Mouse (Mus musculus) ES-E14 (cell line): ENCODE data around the gene Nfe2l2. TPM values are rescaled to one million over a fixed set of nuclear protein-coding genes. Genes with fewer than 3 reads are reported as not detected.

ENCODE experiments used
- DNase-seq: peaks from one replicate; pipeline ENCODE4 v3.0.0-alpha.2; 2013; ENCODE audit warnings: low read depth, low spot score
- H3K27ac ChIP-seq: 2 replicates; pipeline ENCODE4 v1.5.1; 2012; ENCODE audit warnings: low read depth, mild to moderate bottlenecking, low read length, moderate library complexity, mixed read lengths; ENCODE audit not compliant: poor library complexity, insufficient read depth, severe bottlenecking
- H3K36me3 ChIP-seq: 2 replicates; pipeline ENCODE4 v1.6.1; 2012; ENCODE audit warnings: mild to moderate bottlenecking, low read length, moderate library complexity, mixed read lengths; ENCODE audit not compliant: control insufficient read depth, poor library complexity, insufficient read depth, severe bottlenecking
- H3K4me1 ChIP-seq, 2 experiments: fragments of 150-350 bp in 1 of 2; sonication (generic) in 1 of 2; 2 replicates each; pipeline ENCODE4 v1.6.1; 2012; ENCODE audit warnings: low read length in 2 of 2, mild to moderate bottlenecking in 1 of 2, mixed read lengths in 1 of 2; ENCODE audit not compliant: control insufficient read depth in 2 of 2, insufficient read depth in 2 of 2, poor library complexity in 1 of 2
- H3K4me3 ChIP-seq, 2 experiments: fragments of 150-350 bp in 1 of 2; sonication (generic) in 1 of 2; 2 replicates each; pipeline ENCODE4 v1.5.1; 2012; ENCODE audit warnings: low read length in 2 of 2, low read depth in 1 of 2, mild to moderate bottlenecking in 1 of 2, mixed read lengths in 1 of 2; ENCODE audit not compliant: insufficient read depth in 1 of 2, poor library complexity in 1 of 2, severe bottlenecking in 1 of 2
- H3K9ac ChIP-seq: 2 replicates; pipeline ENCODE4 v1.6.1; 2012; ENCODE audit warnings: low read depth, mild to moderate bottlenecking, low read length, mixed read lengths; ENCODE audit not compliant: poor library complexity, insufficient read depth, severe bottlenecking
- H3K9me3 ChIP-seq: fragments of 150-350 bp; sonication (generic); 2 replicates; pipeline ENCODE4 v1.6.1; 2012; ENCODE audit warnings: low read depth, mild to moderate bottlenecking, low read length; ENCODE audit not compliant: control insufficient read depth, insufficient read depth
- CHD2 ChIP-seq: IDR thresholded peaks from 2 replicates; pipeline ENCODE4 v1.6.1; 2014; ENCODE audit warnings: mild to moderate bottlenecking, low read depth, low read length, inconsistent platforms
- HCFC1 ChIP-seq: IDR thresholded peaks from 2 replicates; pipeline ENCODE4 v1.6.1; 2012; ENCODE audit warnings: low read length, inconsistent platforms, borderline replicate concordance; ENCODE audit not compliant: insufficient read depth
- MAFK ChIP-seq: IDR thresholded peaks from 2 replicates; pipeline ENCODE4 v1.6.1; 2014; ENCODE audit warnings: mild to moderate bottlenecking, low read depth, low read length, inconsistent platforms; ENCODE audit not compliant: insufficient read depth
- ZC3H11A ChIP-seq: IDR thresholded peaks from 2 replicates; pipeline ENCODE4 v1.6.1; 2012; ENCODE audit warnings: low read depth, mild to moderate bottlenecking, inconsistent platforms, low read length, borderline replicate concordance
- ZNF384 ChIP-seq: IDR thresholded peaks from 2 replicates; pipeline ENCODE4 v1.6.1; 2012; ENCODE audit warnings: low read depth, low read length, inconsistent platforms
- in situ Hi-C, 2 experiments: fragments of 600-800 bp; cut with MboI; formaldehyde crosslinking; loops; one replicate each; pipeline ENCODE4 v1.15.1; 2025; ENCODE audit warnings: low sequenced_read_pairs in 2 of 2, inconsistent platforms in 1 of 2; ENCODE audit not compliant: unreplicated experiment in 2 of 2
- total RNA-seq: library from RNA; depleted of rRNA; stranded (reverse); fragments of 300-350 nt; gene quantifications from 2 replicates; pipeline ENCODE4 v1.2.3, GENCODE M21; 2012

The Nfe2l2 gene
- total RNA-seq, 1 experiment, result 28.4 TPM

GRCm38 (mm10) chr2:75681439-75681838, 23.0 kb downstream of the Nfe2l2 start:
- H3K4me3 ChIP-seq, result peak overlapping the region; percentile 8 to 16; a peak in 1 of 4 replicates
- peak overlapping the region; percentile 62; the same call in 1 of the 2 replicates for H3K9ac ChIP-seq
- H3K9me3 ChIP-seq, result no peaks in the 10 kb centered on the region
- H3K4me1 ChIP-seq, result peaks cover 13 to 14% of the 10 kb centered on the region in 2 experiments
- no peak; the same call in 1 of the 2 replicates for TF ChIP-seq ZNF384
- no peak for TF ChIP-seq CHD2
- no peak for TF ChIP-seq HCFC1
- TF ChIP-seq MAFK, result no peak
- in situ Hi-C loops, result no loop called here
- peak overlapping the region; percentile 67; the same call in 1 of the 2 replicates for H3K27ac ChIP-seq
- peaks cover 22% of the 10 kb centered on the region for H3K36me3 ChIP-seq
- no peak for DNase-seq

DNA sequence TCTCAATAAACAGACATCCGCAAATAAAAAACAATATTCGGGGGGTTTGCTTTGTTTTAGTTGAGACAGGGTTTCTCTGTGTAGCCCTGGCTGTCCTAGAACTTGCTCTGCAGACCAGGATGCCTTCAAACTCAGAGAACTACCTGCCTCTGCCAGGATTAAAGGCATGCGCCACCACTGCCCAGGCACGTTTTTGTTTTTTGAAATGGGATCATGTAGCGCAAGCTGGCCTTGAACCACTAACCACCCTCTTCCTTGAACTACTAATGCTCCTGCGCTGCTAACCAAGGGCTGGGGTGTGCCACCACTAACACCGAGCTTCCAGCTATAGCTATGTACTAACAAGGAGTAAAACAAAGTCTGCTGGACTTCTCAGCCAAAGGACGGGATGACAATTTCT, 24.5 kb downstream of the Nfe2l2 start:
- Histone ChIP-seq H3K4me3 (no peak overlapping the region), H3K27ac (peak overlapping the region; percentile 58; the same call in 1 of the 2 replicates), H3K9me3 (no peaks in the 10 kb centered on the region), H3K36me3 (peaks cover 30% of the 10 kb centered on the region), H3K4me1 (peaks cover 9 to 13% of the 10 kb centered on the region in 2 experiments; a peak in 3 of 4 replicates), H3K9ac (no peak overlapping the region)
- no peak for TF ChIP-seq CHD2
- TF ChIP-seq ZC3H11A, result no peak
- TF ChIP-seq ZNF384, result no peak
- TF ChIP-seq MAFK, result no peak
- no peak for TF ChIP-seq HCFC1
- in situ Hi-C loops, result no loop called here
- DNase-seq, result no peak

- DNase-seq, result no peak
- peaks cover 6 to 7% of the 10 kb centered on the region in 2 experiments; a peak in 2 of 4 replicates for H3K4me1 ChIP-seq
- no peak overlapping the region for H3K4me3 ChIP-seq
- TF ChIP-seq CHD2 (no peak), MAFK (no peak), ZC3H11A (no peak), ZNF384 (no peak), HCFC1 (no peak)
- H3K36me3 ChIP-seq, result peaks cover 33% of the 10 kb centered on the region
- no peaks in the 10 kb centered on the region for H3K9me3 ChIP-seq
- in situ Hi-C loops, result no loop called here
- no peak overlapping the region for H3K9ac ChIP-seq
- H3K27ac ChIP-seq, result no peak overlapping the region
Measured at GRCm38 (mm10) chr2:75676567-75676966, 27.9 kb downstream of the Nfe2l2 start.

DNA sequence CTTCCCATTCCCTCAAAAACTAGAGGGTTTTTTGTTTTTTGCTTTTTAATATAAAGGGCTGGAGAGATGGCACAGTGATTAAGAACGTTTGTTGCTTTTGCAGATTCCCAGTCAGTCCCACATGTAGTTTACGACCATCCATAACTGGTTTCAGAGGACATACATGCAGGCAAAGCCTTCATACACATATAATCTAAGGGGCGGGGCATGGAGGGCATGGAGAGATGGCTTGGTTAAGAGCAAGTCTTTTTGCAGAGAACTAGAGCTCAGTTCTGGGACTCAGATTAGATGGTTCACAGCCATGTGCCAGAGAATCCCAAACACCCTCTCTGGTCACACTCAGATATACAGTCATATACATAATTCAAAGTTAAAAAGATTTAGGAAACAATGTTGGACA, 31.9 kb downstream of the Nfe2l2 start:
- no peak for TF ChIP-seq ZNF384
- no peak for TF ChIP-seq MAFK
- TF ChIP-seq ZC3H11A, result no peak
- TF ChIP-seq CHD2, result no peak
- no peak for TF ChIP-seq HCFC1
- no peaks in the 10 kb centered on the region for H3K9me3 ChIP-seq

DNA sequence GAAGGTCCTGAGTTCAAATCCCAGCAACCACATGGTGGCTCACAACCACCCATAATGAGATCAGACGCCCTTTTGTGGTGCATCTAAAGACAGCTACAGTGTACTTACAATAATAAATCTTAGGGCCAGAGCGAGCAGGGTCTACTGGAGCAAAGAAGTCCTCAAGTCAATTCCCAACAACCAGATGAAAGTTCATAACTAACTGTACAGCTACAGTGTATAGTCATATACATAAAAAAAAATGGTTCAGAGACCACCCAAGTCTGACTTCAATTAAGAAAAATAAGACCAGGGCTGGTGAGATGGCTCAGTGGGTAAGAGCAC, 33.1 kb downstream of the Nfe2l2 start:
- no peak overlapping the region for H3K4me3 ChIP-seq
- H3K36me3 ChIP-seq, result peaks cover 10% of the 10 kb centered on the region
- in situ Hi-C loops, result no loop called here
- DNase-seq, result no peak
- TF ChIP-seq CHD2 (no peak), ZC3H11A (no peak), HCFC1 (no peak), MAFK (no peak), ZNF384 (no peak)
- peaks cover 0 to 2% of the 10 kb centered on the region in 2 experiments; a peak in 1 of 4 replicates for H3K4me1 ChIP-seq
- no peak overlapping the region for H3K9ac ChIP-seq
- no peak overlapping the region for H3K27ac ChIP-seq
- H3K9me3 ChIP-seq, result no peaks in the 10 kb centered on the region

More for the DNA sequence above, 31.9 kb downstream of the Nfe2l2 start:
- no peak for DNase-seq
- Histone ChIP-seq H3K4me1 (peaks cover 0 to 4% of the 10 kb centered on the region in 2 experiments; a peak in 1 of 4 replicates), H3K36me3 (peaks cover 20% of the 10 kb centered on the region), H3K9ac (no peak overlapping the region), H3K4me3 (no peak overlapping the region), H3K27ac (no peak overlapping the region)
- in situ Hi-C loops, result no loop called here
